Mouse (Mus musculus) left cerebral cortex, postnatal 14 days (tissue): ENCODE measurements around the gene Dip2b. TPM values are rescaled to one million over a fixed set of nuclear protein-coding genes. Genes with fewer than 3 reads are reported as not detected.

Experiments used
- DNase-seq, 2 experiments: peaks; one replicate each; pipeline ENCODE4 v3.0.0; 2021 to 2022; ENCODE audit warnings: low spot score in 2 of 2, mixed read lengths in 1 of 2
- intact Hi-C: fragments of 180-260 bp; cut with DNase I; formaldehyde crosslinking; loops from one replicate; pipeline ENCODE4 v1.15.1; 2025
- total RNA-seq, 2 experiments: library from RNA; stranded (reverse); gene quantifications; 2 replicates each; pipeline ENCODE4 v1.2.3; 2021

Dip2b gene
- total RNA-seq, 2 experiments from 2014 or later = 62.4 to 66.4 TPM

- intact Hi-C loops = no loop called here
- DNase-seq = no peak
These were observed 75.1 kb downstream of the Dip2b start for GRCm38 (mm10) chr15:100113343-100114275.

GRCm38 (mm10) chr15:100115416-100115815, 77.0 kb downstream of the Dip2b start:
- DNase-seq = peak in 1 of 2 experiments; percentile 28
- intact Hi-C loops = no loop called here

DNA sequence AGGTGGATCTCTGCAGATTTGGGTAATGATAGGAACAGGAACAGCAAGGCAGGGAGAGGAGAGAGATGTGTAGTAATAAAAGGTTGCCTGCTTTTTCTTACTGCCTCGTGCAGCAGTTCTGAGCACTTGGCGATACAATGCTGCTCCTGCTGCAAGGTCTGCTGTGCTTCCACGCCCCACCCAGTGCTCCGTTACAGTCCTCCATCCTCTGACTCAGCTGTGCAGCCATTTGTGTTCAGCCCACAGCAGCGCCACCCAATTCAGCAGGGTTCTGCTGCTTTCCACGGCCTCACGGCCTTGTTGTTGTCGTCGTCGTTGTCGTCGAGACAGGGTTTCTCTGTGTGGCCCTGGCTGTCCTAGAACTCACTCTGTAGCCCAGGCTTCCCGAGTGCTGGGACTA, 77.9 kb downstream of the Dip2b start:
- intact Hi-C loops = no loop called here
- no peak for DNase-seq

GRCm38 (mm10) chr15:100119225-100119788, 80.8 kb downstream of the Dip2b start:
- intact Hi-C loops = no loop called here
- DNase-seq = no peak

- no peak for DNase-seq
- intact Hi-C loops = no loop called here
These were observed 83.0 kb downstream of the Dip2b start for GRCm38 (mm10) chr15:100121437-100121836.

- DNase-seq = no peak
- intact Hi-C loops = no loop called here
These were observed 85.4 kb downstream of the Dip2b start for GRCm38 (mm10) chr15:100123867-100124266.

GRCm38 (mm10) chr15:100125245-100125644, 86.8 kb downstream of the Dip2b start:
- intact Hi-C loops = loop anchor here (5.0 kb wide), 1 partner anchor 43 kb away; no protein-coding TSS in a partner anchor
- DNase-seq = no peak

- DNase-seq = peak; percentile 82 to 89
- intact Hi-C loops = loop anchor here (1.0 to 5.0 kb wide), 2 partner anchors 44 to 88 kb away; partner anchors contain the start of gene Dip2b
These were observed 88.1 kb downstream of the Dip2b start for GRCm38 (mm10) chr15:100126456-100127107.

DNA sequence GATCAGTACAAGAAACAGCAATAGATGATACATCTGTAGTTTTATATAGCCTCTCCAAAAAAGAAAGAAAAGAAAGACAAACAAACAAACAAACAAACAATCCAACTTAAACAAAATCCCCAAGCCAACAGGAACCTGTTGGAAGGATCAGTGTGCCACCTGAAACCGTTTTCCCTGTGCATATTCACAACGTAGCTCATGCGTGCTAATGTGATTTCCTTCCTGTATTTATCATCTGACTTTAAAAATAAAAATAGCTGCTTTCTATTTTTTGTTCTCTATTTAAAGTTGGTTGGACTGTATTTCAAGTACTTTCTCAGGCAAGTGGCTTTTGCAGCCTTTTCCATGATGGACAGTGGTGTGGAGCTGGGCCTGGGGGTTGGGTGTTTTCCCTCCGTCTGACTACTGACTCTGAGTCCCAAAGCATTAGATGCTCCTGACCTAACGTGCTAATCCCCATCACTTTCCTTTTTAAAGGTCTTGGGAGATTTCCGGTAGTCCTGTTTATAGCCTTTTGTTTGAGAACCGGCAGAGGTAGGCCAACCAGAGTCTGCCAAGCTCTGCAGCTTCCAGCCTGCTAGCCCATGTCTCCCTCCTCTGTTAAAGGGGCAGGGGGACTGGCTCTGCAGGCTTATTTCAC, 90.8 kb downstream of the Dip2b start:
- intact Hi-C loops = loop anchor here (5.0 kb wide), 1 partner anchor 47 kb away; no protein-coding TSS in a partner anchor
- DNase-seq = no peak

- intact Hi-C loops = no loop called here
These were observed 101.2 kb downstream of the Dip2b start for GRCm38 (mm10) chr15:100139665-100140064.

DNA sequence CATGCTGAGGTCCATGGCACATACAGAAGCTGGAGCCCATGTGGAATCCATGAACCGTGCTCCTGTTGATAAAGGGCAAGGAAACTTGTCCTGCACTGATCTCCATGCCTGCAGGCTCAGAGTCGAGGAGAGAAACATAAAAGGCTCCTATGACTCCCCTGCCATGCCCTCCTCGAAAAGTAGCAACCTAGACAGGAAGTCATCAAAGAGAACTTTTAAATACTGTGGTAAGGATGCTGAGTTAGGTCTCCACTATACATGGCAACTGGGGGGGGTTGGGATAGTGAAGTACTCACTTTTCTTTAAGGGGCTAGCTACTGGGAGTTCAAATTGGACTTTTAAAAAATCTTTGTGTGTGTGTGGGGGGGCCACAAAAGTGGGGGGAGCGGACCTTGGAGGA, 102.0 kb downstream of the Dip2b start:
- intact Hi-C loops = no loop called here
- DNase-seq = no peak

More at GRCm38 (mm10) chr15:100139665-100140064, 101.2 kb downstream of the Dip2b start:
- no peak for DNase-seq

DNA sequence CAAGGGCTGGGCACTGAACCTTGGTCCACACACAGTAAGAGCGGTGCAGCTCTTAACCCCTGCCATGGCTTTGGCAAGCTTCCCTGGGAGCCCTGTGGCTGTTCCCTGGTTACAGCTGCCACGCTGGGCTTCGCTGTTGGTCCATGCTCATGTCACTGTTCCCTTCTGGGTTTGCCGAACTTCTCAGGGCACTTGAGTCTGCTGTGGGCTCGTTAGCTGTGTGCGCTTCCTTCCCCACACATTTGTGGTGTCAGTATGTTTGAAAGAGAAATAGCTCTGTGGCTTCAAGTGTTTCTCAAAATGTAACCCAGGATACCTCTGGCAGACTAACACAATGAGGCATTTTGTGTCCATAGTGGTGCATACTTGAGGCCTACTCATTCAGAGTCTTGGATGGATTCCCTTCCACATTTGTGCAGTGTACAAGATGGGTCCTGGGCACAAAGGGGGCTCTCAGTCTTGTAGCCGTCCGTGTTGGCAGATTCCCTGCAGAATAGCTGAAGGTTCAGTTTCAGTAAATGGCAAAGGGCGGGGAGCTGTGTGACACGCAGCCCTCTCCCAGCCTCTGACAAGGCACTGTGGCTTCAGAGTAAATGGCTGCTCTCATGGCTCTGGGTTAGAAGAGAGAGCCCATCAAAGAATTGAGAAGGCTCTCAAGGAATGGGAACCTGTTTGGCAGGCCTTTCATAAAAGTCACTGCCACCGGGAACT, 104.8 kb downstream of the Dip2b start:
- intact Hi-C loops = no loop called here
- DNase-seq = peak; percentile 49 to 69

DNA sequence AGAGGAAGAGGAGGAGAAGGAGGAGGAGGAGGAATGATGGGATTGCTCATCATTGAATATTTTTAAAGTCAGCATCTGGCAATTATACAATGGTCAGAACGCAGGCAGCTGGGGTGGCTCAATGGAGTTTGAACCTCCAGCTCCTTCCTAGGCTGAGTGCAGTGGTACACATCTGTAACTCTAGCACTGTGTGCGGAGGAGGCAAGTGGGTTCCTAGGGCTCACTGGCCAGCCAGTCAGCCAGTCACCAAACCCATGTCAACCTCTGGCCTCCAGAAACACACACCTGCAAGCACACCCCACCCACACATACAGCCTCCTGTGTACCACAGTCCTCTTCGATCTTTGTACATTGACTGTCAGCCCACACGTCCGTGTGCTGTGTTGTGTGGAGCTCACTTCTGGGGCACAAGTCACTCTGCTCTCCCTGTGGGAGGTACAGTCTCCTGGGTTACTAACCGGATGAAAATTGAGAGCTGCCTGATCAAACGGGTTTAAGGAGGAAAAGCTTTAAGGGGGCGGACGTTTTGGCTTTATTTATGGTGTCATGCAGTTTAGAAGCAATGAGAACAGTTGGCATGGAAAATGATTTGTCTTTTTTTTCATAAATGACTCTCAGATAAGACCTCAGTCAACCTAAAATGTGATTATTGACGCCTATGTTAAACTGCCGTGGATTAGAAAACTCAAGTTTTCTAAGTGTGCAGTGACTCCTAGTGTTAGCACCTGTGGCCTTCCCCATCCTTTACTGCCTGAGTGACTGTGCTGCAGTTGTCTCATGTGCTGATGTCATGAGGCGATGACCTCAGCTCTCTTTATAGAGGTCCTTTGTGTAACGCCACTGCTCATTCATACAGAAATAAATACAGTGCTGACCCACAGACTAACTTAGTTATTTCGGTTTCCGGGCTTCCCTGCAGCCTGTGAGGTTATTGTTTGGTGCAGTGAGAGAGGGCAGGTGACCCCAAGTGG, 106.7 kb downstream of the Dip2b start:
- DNase-seq = no peak
- intact Hi-C loops = no loop called here

DNA sequence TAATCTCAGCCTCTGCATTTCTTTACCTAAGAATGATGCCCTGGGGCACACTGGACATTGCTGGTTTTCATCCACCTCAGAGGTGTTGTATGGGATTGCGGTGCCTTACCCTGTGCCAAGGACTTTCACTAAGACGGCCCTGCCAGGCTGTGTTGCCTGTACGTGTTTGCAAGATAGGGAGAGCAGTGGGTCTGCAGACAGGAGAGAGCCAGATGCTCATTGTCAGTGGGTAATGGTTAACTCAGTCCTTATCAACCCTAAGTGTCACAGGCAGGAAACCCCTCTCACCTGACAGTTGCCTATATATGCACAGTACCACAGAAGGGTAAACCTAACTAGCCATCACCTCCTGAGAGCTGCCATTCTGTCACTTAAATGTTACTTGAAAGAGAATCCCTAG, 107.5 kb downstream of the Dip2b start:
- DNase-seq = no peak

DNA sequence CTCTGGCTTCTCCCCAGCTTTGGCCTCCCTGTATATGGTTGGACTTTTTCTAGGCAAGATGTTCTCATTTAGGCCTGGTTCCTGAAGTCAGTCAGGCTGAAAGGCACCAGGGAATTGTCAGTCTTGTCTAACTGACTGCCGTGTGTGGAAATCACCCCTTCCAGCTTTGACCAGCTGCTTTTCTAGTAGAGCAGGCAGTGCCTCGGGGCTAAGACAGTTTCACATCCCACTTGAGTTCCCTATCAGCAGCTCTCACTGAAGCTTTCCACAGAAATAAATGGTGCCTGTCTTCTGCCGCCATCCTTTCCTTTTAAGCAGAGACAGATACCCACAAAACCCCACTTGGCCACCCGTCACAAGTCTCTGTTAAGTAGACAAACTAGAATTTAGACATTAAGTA, 112.1 kb downstream of the Dip2b start:
- intact Hi-C loops = no loop called here
- no peak for DNase-seq

More for the DNA sequence above, 107.5 kb downstream of the Dip2b start:
- intact Hi-C loops = no loop called here

DNA sequence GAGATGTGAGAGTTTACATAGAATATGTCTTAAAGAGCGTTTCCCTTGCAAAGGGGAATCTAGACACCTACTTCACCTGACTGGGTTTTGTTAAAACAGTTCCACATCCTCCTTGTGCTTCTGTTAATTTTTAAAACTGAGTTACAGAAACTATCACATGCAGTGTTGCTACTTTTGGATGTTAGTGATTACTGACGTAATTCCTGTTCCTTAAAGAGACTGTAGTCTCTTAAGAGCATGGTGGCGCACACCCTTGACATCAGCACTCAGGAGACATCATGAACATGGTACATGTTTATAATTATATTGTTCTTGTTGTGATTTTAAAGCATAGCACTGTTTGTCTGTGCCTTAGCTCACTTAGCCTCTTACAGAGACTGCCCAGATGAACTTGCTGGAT, 113.9 kb downstream of the Dip2b start:
- no peak for DNase-seq
- intact Hi-C loops = no loop called here

- DNase-seq = no peak
- intact Hi-C loops = no loop called here
These were observed 114.6 kb downstream of the Dip2b start for GRCm38 (mm10) chr15:100153024-100153423.
